Mouse (Mus musculus): Measurements from ENCODE around the gene Gm49486. TPM values are rescaled to one million over a fixed set of nuclear protein-coding genes. Genes with fewer than 3 reads are reported as not detected.

Gene Gm49486
- polyA plus RNA-seq (2015; fragmentation: Nextera tagmentation; extraction: Ambion mirVana) = 0.18 and 0.32 TPM in 2 replicates

DNA sequence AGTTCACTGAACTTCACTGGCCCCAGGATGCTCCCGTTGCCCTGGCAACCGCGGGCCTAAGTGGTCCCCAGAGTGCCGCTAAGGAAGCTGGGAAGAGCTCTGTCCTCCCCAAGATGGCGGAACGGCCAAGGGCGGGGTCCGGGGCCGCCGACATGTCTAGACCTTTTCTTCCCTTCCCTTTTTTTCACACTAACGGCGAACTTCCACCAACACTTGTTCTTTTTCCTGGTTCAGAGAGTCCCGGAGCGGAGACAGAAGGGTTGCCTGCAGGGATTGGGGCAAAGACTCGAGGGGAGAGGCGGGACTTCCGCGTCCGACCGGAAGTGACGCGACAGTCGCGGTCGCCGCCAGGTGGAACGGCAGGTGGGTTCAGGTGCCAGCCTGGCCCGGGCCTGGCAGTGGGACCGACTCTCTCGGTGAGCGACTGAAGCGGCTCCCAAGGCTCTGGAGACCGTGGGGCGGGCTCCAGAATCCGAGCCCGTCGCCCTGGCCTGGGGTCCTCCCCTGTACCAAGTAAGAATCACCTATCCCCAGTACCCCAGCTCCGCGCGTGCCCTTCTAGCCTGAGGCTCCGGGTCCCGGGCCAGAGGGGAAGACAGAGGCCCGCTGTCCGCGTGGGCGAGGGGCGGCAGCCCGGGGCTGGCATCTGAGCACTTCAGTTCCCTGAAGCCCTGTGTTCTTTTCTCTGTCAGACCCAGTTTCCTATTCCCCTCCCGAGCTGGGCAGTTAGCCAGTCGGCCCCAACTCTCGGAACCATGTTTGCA is at the start of gene Gm49486, which contains the start of gene Pick1:
Gm49486 (plus strand) TSS at position 334 of the 764 bp plus-strand sequence.
Pick1 (plus strand) TSS at position 116 of the 764 bp plus-strand sequence.

DNA sequence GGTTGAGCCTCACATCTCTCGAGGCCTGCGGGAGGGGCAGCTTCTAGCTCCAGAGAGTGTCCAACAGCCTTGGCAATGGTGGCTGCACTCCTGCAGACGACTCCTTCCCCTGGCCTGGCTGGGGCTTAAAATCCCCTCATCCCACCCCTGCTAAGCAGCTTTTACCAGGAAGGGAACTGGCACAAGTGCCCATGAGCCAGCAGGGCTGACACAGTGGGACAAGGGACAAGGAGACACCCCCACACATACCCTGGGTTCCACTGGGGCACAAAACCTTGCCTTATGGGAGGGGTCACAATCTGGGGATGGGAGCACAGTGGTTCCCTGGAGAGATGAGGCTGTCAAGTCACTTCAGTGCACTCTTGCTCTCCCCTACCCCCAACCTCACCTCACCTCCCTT is 25.5 kb downstream of the Gm49486 start, which contains the start of gene Slc16a8:
Slc16a8 (minus strand) TSS at position 101 of the 400 bp plus-strand sequence.

DNA sequence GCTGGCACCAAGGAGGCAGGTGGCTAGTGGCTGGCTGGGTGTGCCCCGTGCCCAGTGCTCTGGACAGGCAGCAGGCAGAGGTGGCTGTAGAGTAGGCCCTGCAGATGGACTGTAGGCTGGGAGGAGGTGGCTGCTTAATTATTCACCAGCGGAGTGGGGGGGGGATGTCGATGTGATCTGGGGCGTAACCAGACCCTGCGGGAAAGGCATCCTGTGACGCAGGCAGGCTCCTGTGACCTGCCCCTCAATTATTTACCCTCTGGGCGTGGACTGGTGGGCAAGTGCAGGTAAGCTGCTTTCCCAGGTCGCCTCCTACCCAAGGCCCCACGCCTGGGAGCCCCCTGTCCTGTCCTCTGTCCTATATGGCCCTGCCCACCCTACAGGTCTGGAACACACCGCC is 56.2 kb downstream of the Gm49486 start, which contains the start of gene Baiap2l2:
Baiap2l2 (minus strand) TSS at position 139 of the 400 bp plus-strand sequence.

Other genes with a start within 250 kb of the Gm49486 start
- 516 and 524 TPM in 2 replicates for gene H1f0, start 200.9 kb upstream of the Gm49486 start, polyA plus RNA-seq (2015; fragmentation: Nextera tagmentation; extraction: Ambion mirVana)
- 0.21 TPM in 1 of 2 replicates, not detected in the other for gene Galr3, start 187.5 kb upstream of the Gm49486 start, polyA plus RNA-seq (2015; fragmentation: Nextera tagmentation; extraction: Ambion mirVana)
- 28.3 and 34.6 TPM in 2 replicates for gene Ankrd54, start 166.5 kb upstream of the Gm49486 start, polyA plus RNA-seq (2015; fragmentation: Nextera tagmentation; extraction: Ambion mirVana)
- 96.0 and 149 TPM in 2 replicates for gene Eif3l, start 154.2 kb upstream of the Gm49486 start, polyA plus RNA-seq (2015; fragmentation: Nextera tagmentation; extraction: Ambion mirVana)
- 7.4 and 8.5 TPM in 2 replicates for gene Micall1, start 120.5 kb upstream of the Gm49486 start, polyA plus RNA-seq (2015; fragmentation: Nextera tagmentation; extraction: Ambion mirVana)
- 357 and 410 TPM in 2 replicates for gene Polr2f, start 88.4 kb upstream of the Gm49486 start, polyA plus RNA-seq (2015; fragmentation: Nextera tagmentation; extraction: Ambion mirVana)
- 14.0 and 14.2 TPM in 2 replicates for gene 1700088E04Rik, start 88.1 kb upstream of the Gm49486 start, polyA plus RNA-seq (2015; fragmentation: Nextera tagmentation; extraction: Ambion mirVana)
- 7.2 and 8.5 TPM in 2 replicates for gene Sox10, start 64.2 kb upstream of the Gm49486 start, polyA plus RNA-seq (2015; fragmentation: Nextera tagmentation; extraction: Ambion mirVana)
- gene Pick1, start 218 bp upstream of the Gm49486 start, polyA plus RNA-seq (2015; fragmentation: Nextera tagmentation; extraction: Ambion mirVana) = 18.3 and 20.7 TPM in 2 replicates
- 0.07 and 0.30 TPM in 2 replicates for gene Slc16a8, start 25.4 kb downstream of the Gm49486 start, polyA plus RNA-seq (2015; fragmentation: Nextera tagmentation; extraction: Ambion mirVana)
- gene Baiap2l2, start 56.1 kb downstream of the Gm49486 start, polyA plus RNA-seq (2015; fragmentation: Nextera tagmentation; extraction: Ambion mirVana) = 2.4 and 2.7 TPM in 2 replicates
- gene Pla2g6, start 99.0 kb downstream of the Gm49486 start, polyA plus RNA-seq (2015; fragmentation: Nextera tagmentation; extraction: Ambion mirVana) = 10.9 and 15.7 TPM in 2 replicates
- gene Maff, start 117.2 kb downstream of the Gm49486 start, polyA plus RNA-seq (2015; fragmentation: Nextera tagmentation; extraction: Ambion mirVana) = 3.2 and 3.6 TPM in 2 replicates
- 27.6 and 35.4 TPM in 2 replicates for gene Tmem184b, start 174.2 kb downstream of the Gm49486 start, polyA plus RNA-seq (2015; fragmentation: Nextera tagmentation; extraction: Ambion mirVana)
- 63.6 and 70.1 TPM in 2 replicates for gene Csnk1e, start 226.2 kb downstream of the Gm49486 start, polyA plus RNA-seq (2015; fragmentation: Nextera tagmentation; extraction: Ambion mirVana)

Measured in adrenal gland, postnatal 0 days (tissue).